Mouse (Mus musculus) hindbrain, embryonic 15.5 days (tissue): Measurements from ENCODE around the gene Spen. TPM values are rescaled to one million over a fixed set of nuclear protein-coding genes. Genes with fewer than 3 reads are reported as not detected.
A peak's percentile ranks its signal among the peaks of the same experiment; 100 is the strongest.

ENCODE experiments used
- ATAC-seq: fragments of 200-750 bp; cut with Nextera tagmentation; 2 replicates; pipeline ENCODE4 v1.8.0; 2017; ENCODE audit warnings: low read depth, moderate number of reproducible peaks, moderate TSS enrichment; ENCODE audit not compliant: low FRiP score
- H3K27ac ChIP-seq: fragments of 300-500 bp; sonication (generic); replicated peaks from 2 replicates; pipeline ENCODE4 v1.5.1; 2015; ENCODE audit warnings: mild to moderate bottlenecking, inconsistent platforms
- H3K27me3 ChIP-seq: fragments of 300-500 bp; sonication (generic); 2 replicates; pipeline ENCODE4 v1.6.1; 2015; ENCODE audit warnings: control low read depth, inconsistent platforms
- H3K36me3 ChIP-seq: fragments of 300-500 bp; sonication (generic); 2 replicates; pipeline ENCODE4 v1.6.1; 2015; ENCODE audit warnings: control low read depth, inconsistent platforms
- H3K4me1 ChIP-seq: fragments of 300-500 bp; sonication (generic); replicated peaks from 2 replicates; pipeline ENCODE4 v1.6.1; 2015; ENCODE audit warnings: control low read depth, inconsistent platforms
- H3K4me2 ChIP-seq: fragments of 300-500 bp; sonication (generic); 2 replicates; pipeline ENCODE4 v1.6.1; 2015; ENCODE audit warnings: moderate library complexity, mild to moderate bottlenecking, inconsistent platforms
- H3K4me3 ChIP-seq: fragments of 300-500 bp; sonication (generic); 2 replicates; pipeline ENCODE4 v1.5.1; 2015; ENCODE audit warnings: mild to moderate bottlenecking, inconsistent platforms
- H3K9ac ChIP-seq: fragments of 300-500 bp; sonication (generic); 2 replicates; pipeline ENCODE4 v1.6.1; 2015; ENCODE audit warnings: inconsistent platforms
- H3K9me3 ChIP-seq: fragments of 300-500 bp; sonication (generic); 2 replicates; pipeline ENCODE4 v1.6.1; 2016; ENCODE audit warnings: control low read depth, inconsistent platforms
- WGBS: fragments of 180-500 bp; shearing (Covaris S2); methylation state at CpG from one replicate; pipeline ENCODE4 v1.1.7; 2015; 5-methylcytosine and 5-hydroxymethylcytosine counted together
- polyA plus RNA-seq: library from polyadenylated mRNA; unstranded; fragments of >200 nt; fragmentation: Nextera tagmentation; extraction: Ambion mirVana; gene quantifications from 2 replicates; pipeline ENCODE4 v1.2.1, GENCODE M21; 2015

Spen gene
- polyA plus RNA-seq, 1 experiment from 2014 or later = 17.1 TPM

GRCm38 (mm10) chr4:141466844-141467580 is 71.4 kb downstream of the Spen start:
- H3K4me2 ChIP-seq = no peak overlapping the region
- peaks cover 82% of the 10 kb centered on the region for H3K36me3 ChIP-seq

GRCm38 (mm10) chr4:141466289-141466795 is 72.1 kb downstream of the Spen start:
- Histone ChIP-seq H3K9me3 (no peaks in the 10 kb centered on the region), H3K4me3 (no peak overlapping the region), H3K27me3 (no peaks in the 10 kb centered on the region), H3K4me1 (peaks cover 1% of the 10 kb centered on the region; the same call in 1 of the 2 replicates), H3K9ac (no peak overlapping the region), H3K4me2 (no peak overlapping the region), H3K27ac (no peak overlapping the region), H3K36me3 (peaks cover 75% of the 10 kb centered on the region)
- ATAC-seq = no peak
- 87% methylated on average over 16 of the region's 16 CpGs for WGBS

More at GRCm38 (mm10) chr4:141466844-141467580, 71.4 kb downstream of the Spen start:
- ATAC-seq = no peak
- H3K4me1 ChIP-seq = no peaks in the 10 kb centered on the region
- H3K27ac ChIP-seq = no peak overlapping the region
- no peak overlapping the region for H3K4me3 ChIP-seq
- no peak overlapping the region for H3K9ac ChIP-seq
- H3K27me3 ChIP-seq = no peaks in the 10 kb centered on the region
- no peaks in the 10 kb centered on the region for H3K9me3 ChIP-seq
- 82% methylated on average over 15 of the region's 15 CpGs for WGBS

GRCm38 (mm10) chr4:141465512-141466288 is 72.7 kb downstream of the Spen start:
- H3K27ac ChIP-seq = no peak overlapping the region
- H3K9me3 ChIP-seq = no peaks in the 10 kb centered on the region
- no peak for ATAC-seq
- no peak overlapping the region for H3K9ac ChIP-seq
- H3K4me1 ChIP-seq = peaks cover 6% of the 10 kb centered on the region; the same call in 1 of the 2 replicates
- no peak overlapping the region for H3K4me2 ChIP-seq
- peaks cover 68% of the 10 kb centered on the region for H3K36me3 ChIP-seq
- WGBS = 84% methylated on average over 34 of the region's 34 CpGs
- H3K4me3 ChIP-seq = no peak overlapping the region
- no peaks in the 10 kb centered on the region for H3K27me3 ChIP-seq

GRCm38 (mm10) chr4:141464722-141465121 is 73.7 kb downstream of the Spen start:
- 82% methylated on average over 16 of the region's 16 CpGs for WGBS

GRCm38 (mm10) chr4:141463472-141463871 is 74.9 kb downstream of the Spen start:
- ATAC-seq = no peak
- 82% methylated on average over 14 of the region's 14 CpGs for WGBS
- peaks cover 53% of the 10 kb centered on the region for H3K36me3 ChIP-seq

More at GRCm38 (mm10) chr4:141464722-141465121, 73.7 kb downstream of the Spen start:
- Histone ChIP-seq H3K4me2 (no peak overlapping the region), H3K4me3 (no peak overlapping the region), H3K27me3 (no peaks in the 10 kb centered on the region), H3K36me3 (peaks cover 65% of the 10 kb centered on the region), H3K9ac (no peak overlapping the region), H3K4me1 (peaks cover 6% of the 10 kb centered on the region; the same call in 1 of the 2 replicates), H3K9me3 (no peaks in the 10 kb centered on the region), H3K27ac (no peak overlapping the region)
- no peak for ATAC-seq

GRCm38 (mm10) chr4:141461576-141461975 is 76.8 kb downstream of the Spen start:
- peaks cover 16% of the 10 kb centered on the region for H3K4me1 ChIP-seq
- no peak for ATAC-seq
- no peaks in the 10 kb centered on the region for H3K9me3 ChIP-seq
- H3K27me3 ChIP-seq = no peaks in the 10 kb centered on the region
- no peak overlapping the region for H3K27ac ChIP-seq
- 86% methylated on average over 12 of the region's 12 CpGs for WGBS
- peaks cover 37% of the 10 kb centered on the region for H3K36me3 ChIP-seq
- no peak overlapping the region for H3K4me2 ChIP-seq
- H3K9ac ChIP-seq = no peak overlapping the region
- no peak overlapping the region for H3K4me3 ChIP-seq

More at GRCm38 (mm10) chr4:141463472-141463871, 74.9 kb downstream of the Spen start:
- H3K27me3 ChIP-seq = no peaks in the 10 kb centered on the region
- no peak overlapping the region for H3K27ac ChIP-seq
- H3K9ac ChIP-seq = no peak overlapping the region
- peaks cover 10% of the 10 kb centered on the region for H3K4me1 ChIP-seq
- no peak overlapping the region for H3K4me2 ChIP-seq
- no peak overlapping the region for H3K4me3 ChIP-seq
- H3K9me3 ChIP-seq = no peaks in the 10 kb centered on the region

- no peak overlapping the region for H3K9ac ChIP-seq
- no peaks in the 10 kb centered on the region for H3K9me3 ChIP-seq
- H3K27me3 ChIP-seq = no peaks in the 10 kb centered on the region
- H3K27ac ChIP-seq = no peak overlapping the region
- no peak for ATAC-seq
- H3K36me3 ChIP-seq = peaks cover 33% of the 10 kb centered on the region
- H3K4me2 ChIP-seq = no peak overlapping the region
- 36% methylated on average over 12 of the region's 12 CpGs for WGBS
- H3K4me3 ChIP-seq = no peak overlapping the region
- peaks cover 16% of the 10 kb centered on the region for H3K4me1 ChIP-seq
These were observed 77.3 kb downstream of the Spen start for GRCm38 (mm10) chr4:141461088-141461487.

GRCm38 (mm10) chr4:141460481-141460880 is 77.9 kb downstream of the Spen start:
- Histone ChIP-seq H3K4me1 (peaks cover 16% of the 10 kb centered on the region), H3K9me3 (no peaks in the 10 kb centered on the region), H3K4me3 (no peak overlapping the region), H3K27me3 (no peaks in the 10 kb centered on the region), H3K4me2 (no peak overlapping the region), H3K36me3 (peaks cover 26% of the 10 kb centered on the region), H3K9ac (no peak overlapping the region), H3K27ac (no peak overlapping the region)
- WGBS = 92% methylated on average over 4 of the region's 4 CpGs
- no peak for ATAC-seq

GRCm38 (mm10) chr4:141459766-141460165 is 78.6 kb downstream of the Spen start:
- Histone ChIP-seq H3K27ac (no peak overlapping the region), H3K36me3 (peaks cover 19% of the 10 kb centered on the region), H3K4me2 (no peak overlapping the region), H3K27me3 (no peaks in the 10 kb centered on the region), H3K4me3 (no peak overlapping the region), H3K4me1 (peaks cover 16% of the 10 kb centered on the region), H3K9me3 (no peaks in the 10 kb centered on the region), H3K9ac (no peak overlapping the region)
- WGBS = 86% methylated on average over 9 of the region's 9 CpGs
- ATAC-seq = no peak

GRCm38 (mm10) chr4:141458888-141459287 is 79.5 kb downstream of the Spen start:
- no peak for ATAC-seq
- 60% methylated on average over 3 of the region's 3 CpGs for WGBS
- Histone ChIP-seq H3K4me2 (no peak overlapping the region), H3K9me3 (no peaks in the 10 kb centered on the region), H3K27me3 (no peaks in the 10 kb centered on the region), H3K4me3 (no peak overlapping the region), H3K36me3 (peaks cover 11% of the 10 kb centered on the region), H3K4me1 (peaks cover 19% of the 10 kb centered on the region), H3K27ac (no peak overlapping the region), H3K9ac (no peak overlapping the region)

GRCm38 (mm10) chr4:141458236-141458635 is 80.2 kb downstream of the Spen start:
- Histone ChIP-seq H3K9me3 (no peaks in the 10 kb centered on the region), H3K4me1 (peaks cover 19% of the 10 kb centered on the region), H3K4me2 (no peak overlapping the region), H3K27me3 (no peaks in the 10 kb centered on the region), H3K9ac (no peak overlapping the region), H3K36me3 (peaks cover 4% of the 10 kb centered on the region), H3K27ac (0 out of 2 replicates have a peak overlapping the region, but pooled peaks have one; percentile 21), H3K4me3 (no peak overlapping the region)
- 10% methylated on average over 7 of the region's 7 CpGs for WGBS
- ATAC-seq = no peak
